Mouse (Mus musculus) thymus, postnatal 4 days (tissue): ENCODE data around the gene Ism2.
"Not testable (repeated sequence)": the region's sequence is repeated elsewhere in the genome, so short reads cannot be mapped to it uniquely, and the experiment has no call there.

Source experiments
- DNase-seq: peaks from one replicate; pipeline ENCODE4 v3.0.0; 2021

Gene Ism2

GRCm38 (mm10) chr12:87284268-87284667, 15.2 kb downstream of the Ism2 start:
- no peak for DNase-seq

GRCm38 (mm10) chr12:87283706-87284105, 15.8 kb downstream of the Ism2 start:
- DNase-seq, result no peak

- DNase-seq, result no peak
Measured at GRCm38 (mm10) chr12:87282743-87283142, 16.8 kb downstream of the Ism2 start.

GRCm38 (mm10) chr12:87281766-87282165, 17.7 kb downstream of the Ism2 start:
- DNase-seq, result no peak

GRCm38 (mm10) chr12:87279879-87280278, 19.6 kb downstream of the Ism2 start:
- no peak for DNase-seq

GRCm38 (mm10) chr12:87279350-87279749, 20.2 kb downstream of the Ism2 start:
- no peak for DNase-seq

GRCm38 (mm10) chr12:87278118-87278730, 21.3 kb downstream of the Ism2 start:
- DNase-seq, result no peak

- DNase-seq, result not testable (repeated sequence)
Measured at GRCm38 (mm10) chr12:87277251-87277650, 22.3 kb downstream of the Ism2 start.

- DNase-seq, result no peak
Measured at GRCm38 (mm10) chr12:87274853-87275831, 24.4 kb downstream of the Ism2 start.

- peak; percentile 36 for DNase-seq
Measured at GRCm38 (mm10) chr12:87267682-87268081, 31.8 kb downstream of the Ism2 start.

- no peak for DNase-seq
Measured at GRCm38 (mm10) chr12:87266827-87267603, 32.5 kb downstream of the Ism2 start.

- DNase-seq, result peak; percentile 81
Measured at GRCm38 (mm10) chr12:87266108-87266826, 33.2 kb downstream of the Ism2 start, which contains the start of the genes Vipas39 and Ahsa1. Gene Vipas39 (minus strand): TSS chr12:87266256. Gene Ahsa1 (plus strand): TSS chr12:87266479.

GRCm38 (mm10) chr12:87265444-87265843, 34.1 kb downstream of the Ism2 start:
- no peak for DNase-seq

GRCm38 (mm10) chr12:87260562-87260961, 38.9 kb downstream of the Ism2 start:
- no peak for DNase-seq

- DNase-seq, result no peak
Measured at GRCm38 (mm10) chr12:87256629-87257028, 42.9 kb downstream of the Ism2 start.

- DNase-seq, result no peak
Measured at GRCm38 (mm10) chr12:87253878-87254277, 45.6 kb downstream of the Ism2 start.

GRCm38 (mm10) chr12:87250161-87250560, 49.3 kb downstream of the Ism2 start:
- DNase-seq, result no peak

- DNase-seq, result no peak
Measured at GRCm38 (mm10) chr12:87238632-87239031, 60.9 kb downstream of the Ism2 start, which contains the start of gene Noxred1. Gene Noxred1 (minus strand): TSS chr12:87238732.

- DNase-seq, result no peak
Measured at GRCm38 (mm10) chr12:87236882-87237483, 62.5 kb downstream of the Ism2 start.

- no peak for DNase-seq
Measured at GRCm38 (mm10) chr12:87230379-87230895, 69.1 kb downstream of the Ism2 start.

- DNase-seq, result no peak
Measured at GRCm38 (mm10) chr12:87229633-87230032, 69.9 kb downstream of the Ism2 start.
